Mouse (Mus musculus): Measurements from ENCODE around the gene Spopl. TPM values are rescaled to one million over a fixed set of nuclear protein-coding genes. Genes with fewer than 3 reads are reported as not detected.
"Not testable (repeated sequence)": the region's sequence is repeated elsewhere in the genome, so short reads cannot be mapped to it uniquely, and the experiment has no call there.

The Spopl gene
- 6.4 and 7.3 TPM in 2 replicates for polyA plus RNA-seq (2015; fragmentation: Nextera tagmentation; extraction: Ambion mirVana)

- Histone ChIP-seq H3K4me2 (peak within 1 kb of the TSS; percentile 71), H3K9me3 (replicated peaks) (no peaks in the 10 kb centered on the region), H3K4me3 (replicated peaks) (peak within 1 kb of the TSS; percentile 81), H3K36me3 (replicated peaks) (0 out of 2 replicates have a peak, but pooled peaks cover 2% of the 10 kb centered on the region), H3K9ac (peak within 1 kb of the TSS; percentile 75), H3K27ac (replicated peaks) (peak within 1 kb of the TSS; percentile 93), H3K27me3 (0 out of 2 replicates have a peak, but pooled peaks cover 3% of the 10 kb centered on the region), H3K4me1 (replicated peaks) (peaks cover 27% of the 10 kb centered on the region)
- ATAC-seq (ENCODE audit: insufficient read depth) = peak; percentile 90
- WGBS (ENCODE audit: insufficient replicate concordance) = 1% methylated on average over 58 of the region's 58 CpGs
Observed at GRCm38 (mm10) chr2:23571302-23572156, at the start of gene Spopl. TSS of gene Spopl (minus strand) at chr2:23572106.

GRCm38 (mm10) chr2:23620128-23620527 lies 48.2 kb upstream of the Spopl start:
- Histone ChIP-seq H3K9ac (no peak overlapping the region), H3K36me3 (replicated peaks) (no peaks in the 10 kb centered on the region), H3K4me1 (replicated peaks) (no peaks in the 10 kb centered on the region), H3K27ac (replicated peaks) (no peak overlapping the region), H3K4me3 (replicated peaks) (no peak overlapping the region), H3K4me2 (no peak overlapping the region), H3K27me3 (no peaks in the 10 kb centered on the region), H3K9me3 (replicated peaks) (no peaks in the 10 kb centered on the region)
- ATAC-seq (ENCODE audit: insufficient read depth) = no peak

- no peak overlapping the region for H3K4me3 ChIP-seq (replicated peaks)
- no peaks in the 10 kb centered on the region for H3K9me3 ChIP-seq (replicated peaks)
- no peaks in the 10 kb centered on the region for H3K36me3 ChIP-seq (replicated peaks)
- H3K27ac ChIP-seq (replicated peaks) = no peak overlapping the region
- H3K9ac ChIP-seq = no peak overlapping the region
- ATAC-seq (ENCODE audit: insufficient read depth) = no peak
- no peak overlapping the region for H3K4me2 ChIP-seq
- no peaks in the 10 kb centered on the region for H3K27me3 ChIP-seq
- no peaks in the 10 kb centered on the region for H3K4me1 ChIP-seq (replicated peaks)
Observed at GRCm38 (mm10) chr2:23617989-23618388, 46.1 kb upstream of the Spopl start.

- Histone ChIP-seq H3K4me3 (replicated peaks) (no peak overlapping the region), H3K27ac (replicated peaks) (no peak overlapping the region), H3K9ac (no peak overlapping the region), H3K4me2 (no peak overlapping the region), H3K36me3 (replicated peaks) (no peaks in the 10 kb centered on the region), H3K4me1 (replicated peaks) (no peaks in the 10 kb centered on the region), H3K27me3 (no peaks in the 10 kb centered on the region), H3K9me3 (replicated peaks) (no peaks in the 10 kb centered on the region)
- no peak for ATAC-seq (ENCODE audit: insufficient read depth)
Observed at GRCm38 (mm10) chr2:23605391-23605790, 33.5 kb upstream of the Spopl start.

- H3K4me1 ChIP-seq (replicated peaks) = no peaks in the 10 kb centered on the region
- no peak overlapping the region for H3K27ac ChIP-seq (replicated peaks)
- no peak overlapping the region for H3K9ac ChIP-seq
- H3K4me3 ChIP-seq (replicated peaks) = no peak overlapping the region
- H3K9me3 ChIP-seq (replicated peaks) = no peaks in the 10 kb centered on the region
- H3K36me3 ChIP-seq (replicated peaks) = no peaks in the 10 kb centered on the region
- no peak overlapping the region for H3K4me2 ChIP-seq
- WGBS (ENCODE audit: insufficient replicate concordance) = 21% methylated on average over 2 of the region's 2 CpGs
- no peak for ATAC-seq (ENCODE audit: insufficient read depth)
- H3K27me3 ChIP-seq = no peaks in the 10 kb centered on the region
Observed at GRCm38 (mm10) chr2:23588769-23589168, 16.9 kb upstream of the Spopl start.

GRCm38 (mm10) chr2:23572157-23572532 lies 239 bp upstream of the Spopl start:
- peak overlapping the region; percentile 93 for H3K27ac ChIP-seq (replicated peaks)

GRCm38 (mm10) chr2:23570563-23570962 lies 1.3 kb downstream of the Spopl start:
- Histone ChIP-seq H3K27me3 (0 out of 2 replicates have a peak, but pooled peaks cover 3% of the 10 kb centered on the region), H3K4me1 (replicated peaks) (peaks cover 30% of the 10 kb centered on the region), H3K27ac (replicated peaks) (peak overlapping the region; percentile 93; the same call in 1 of the 2 replicates), H3K9me3 (replicated peaks) (no peaks in the 10 kb centered on the region), H3K4me3 (replicated peaks) (peak overlapping the region; percentile 81), H3K36me3 (replicated peaks) (0 out of 2 replicates have a peak, but pooled peaks cover 2% of the 10 kb centered on the region), H3K9ac (peak overlapping the region; percentile 75), H3K4me2 (peak overlapping the region; percentile 71)
- 31% methylated on average over 4 of the region's 4 CpGs for WGBS (ENCODE audit: insufficient replicate concordance)
- no peak for ATAC-seq (ENCODE audit: insufficient read depth)

More at GRCm38 (mm10) chr2:23572157-23572532, 239 bp upstream of the Spopl start:
- not testable (repeated sequence) for H3K36me3 ChIP-seq (replicated peaks); H3K9ac ChIP-seq; H3K9me3 ChIP-seq (replicated peaks); H3K27me3 ChIP-seq; ATAC-seq (ENCODE audit: insufficient read depth)
- Histone ChIP-seq H3K4me1 (replicated peaks) (peaks cover 27% of the 10 kb centered on the region), H3K4me3 (replicated peaks) (peak overlapping the region; percentile 81), H3K4me2 (peak overlapping the region; percentile 71)
- 6% methylated on average over 4 of the region's 4 CpGs for WGBS (ENCODE audit: insufficient replicate concordance)

GRCm38 (mm10) chr2:23568775-23569174 lies 3.1 kb downstream of the Spopl start:
- H3K27me3 ChIP-seq = no peaks in the 10 kb centered on the region
- H3K4me3 ChIP-seq (replicated peaks) = no peak overlapping the region
- WGBS (ENCODE audit: insufficient replicate concordance) = 60% methylated on average over 1 of the region's 1 CpGs
- H3K4me2 ChIP-seq = 0 out of 2 replicates have a peak overlapping the region, but pooled peaks have one; percentile 1
- peaks cover 46% of the 10 kb centered on the region for H3K4me1 ChIP-seq (replicated peaks)
- no peak for ATAC-seq (ENCODE audit: insufficient read depth)
- H3K9me3 ChIP-seq (replicated peaks) = no peaks in the 10 kb centered on the region
- no peak overlapping the region for H3K27ac ChIP-seq (replicated peaks)
- H3K36me3 ChIP-seq (replicated peaks) = 0 out of 2 replicates have a peak, but pooled peaks cover 2% of the 10 kb centered on the region
- no peak overlapping the region for H3K9ac ChIP-seq

- Histone ChIP-seq H3K9me3 (replicated peaks) (no peaks in the 10 kb centered on the region), H3K27me3 (no peaks in the 10 kb centered on the region), H3K4me1 (replicated peaks) (peaks cover 50% of the 10 kb centered on the region), H3K4me3 (replicated peaks) (no peak overlapping the region; the same call in 1 of the 2 replicates), H3K4me2 (peak overlapping the region; percentile 57), H3K36me3 (replicated peaks) (0 out of 2 replicates have a peak, but pooled peaks cover 6% of the 10 kb centered on the region), H3K27ac (replicated peaks) (peak overlapping the region; percentile 82), H3K9ac (peak overlapping the region; percentile 19; the same call in 1 of the 2 replicates)
- peak; percentile 61 for ATAC-seq (ENCODE audit: insufficient read depth)
- WGBS (ENCODE audit: insufficient replicate concordance) = 28% methylated on average over 2 of the region's 2 CpGs
Observed at GRCm38 (mm10) chr2:23565081-23565801, 6.7 kb downstream of the Spopl start.

GRCm38 (mm10) chr2:23562898-23563297 lies 9.0 kb downstream of the Spopl start:
- peak overlapping the region; percentile 74 for H3K27ac ChIP-seq (replicated peaks)
- no peaks in the 10 kb centered on the region for H3K9me3 ChIP-seq (replicated peaks)
- ATAC-seq (ENCODE audit: insufficient read depth) = peak; percentile 86
- no peak overlapping the region for H3K4me3 ChIP-seq (replicated peaks)
- H3K27me3 ChIP-seq = no peaks in the 10 kb centered on the region
- H3K4me2 ChIP-seq = peak overlapping the region; percentile 35
- peaks cover 33% of the 10 kb centered on the region for H3K4me1 ChIP-seq (replicated peaks)
- 0 out of 2 replicates have a peak, but pooled peaks cover 4% of the 10 kb centered on the region for H3K36me3 ChIP-seq (replicated peaks)
- WGBS (ENCODE audit: insufficient replicate concordance) = 27% methylated on average over 3 of the region's 3 CpGs
- no peak overlapping the region for H3K9ac ChIP-seq

GRCm38 (mm10) chr2:23559186-23559585 lies 12.7 kb downstream of the Spopl start:
- Histone ChIP-seq H3K36me3 (replicated peaks) (0 out of 2 replicates have a peak, but pooled peaks cover 4% of the 10 kb centered on the region), H3K27me3 (no peaks in the 10 kb centered on the region), H3K9me3 (replicated peaks) (no peaks in the 10 kb centered on the region), H3K4me3 (replicated peaks) (no peak overlapping the region), H3K4me1 (replicated peaks) (peaks cover 14% of the 10 kb centered on the region), H3K4me2 (no peak overlapping the region), H3K9ac (no peak overlapping the region), H3K27ac (replicated peaks) (no peak overlapping the region)
- ATAC-seq (ENCODE audit: insufficient read depth) = no peak
- 87% methylated on average over 2 of the region's 2 CpGs for WGBS (ENCODE audit: insufficient replicate concordance)

Data from liver, embryonic 15.5 days (tissue).